Mouse (Mus musculus) skeletal muscle tissue, adult 2 months (tissue): ENCODE data around the gene Tmem232.
A peak's percentile ranks its signal among the peaks of the same experiment; 100 is the strongest.
"Not testable (repeated sequence)": the region's sequence is repeated elsewhere in the genome, so short reads cannot be mapped to it uniquely, and the experiment has no call there.

Experiments
- DNase-seq: peaks from one replicate; pipeline ENCODE4 v3.0.0-alpha.2; 2012; ENCODE audit warnings: low read depth, low spot score

The Tmem232 gene

GRCm38 (mm10) chr17:65540441-65541272, at the start of gene Tmem232:
Tmem232 (minus strand) TSS chr17:65540782.
- peak; percentile 73 for DNase-seq

GRCm38 (mm10) chr17:65586892-65587291, 46.3 kb upstream of the Tmem232 start:
- DNase-seq = no peak

- no peak for DNase-seq
Measured at GRCm38 (mm10) chr17:65581440-65581839, 40.9 kb upstream of the Tmem232 start.

GRCm38 (mm10) chr17:65579766-65580165, 39.2 kb upstream of the Tmem232 start:
- DNase-seq = no peak

GRCm38 (mm10) chr17:65575339-65575738, 34.8 kb upstream of the Tmem232 start:
- DNase-seq = no peak

- no peak for DNase-seq
Measured at GRCm38 (mm10) chr17:65574850-65575249, 34.3 kb upstream of the Tmem232 start.

GRCm38 (mm10) chr17:65571866-65572265, 31.3 kb upstream of the Tmem232 start:
- peak; percentile 17 for DNase-seq

GRCm38 (mm10) chr17:65571466-65571865, 30.9 kb upstream of the Tmem232 start:
- no peak for DNase-seq

GRCm38 (mm10) chr17:65564189-65564588, 23.6 kb upstream of the Tmem232 start:
- DNase-seq = no peak

- no peak for DNase-seq
Measured at GRCm38 (mm10) chr17:65563345-65563744, 22.8 kb upstream of the Tmem232 start.

- peak; percentile 57 for DNase-seq
Measured at GRCm38 (mm10) chr17:65562761-65563160, 22.2 kb upstream of the Tmem232 start.

GRCm38 (mm10) chr17:65561361-65562015, 20.9 kb upstream of the Tmem232 start:
- no peak for DNase-seq

GRCm38 (mm10) chr17:65559273-65559672, 18.7 kb upstream of the Tmem232 start:
- DNase-seq = no peak

- no peak for DNase-seq
Measured at GRCm38 (mm10) chr17:65558788-65559187, 18.2 kb upstream of the Tmem232 start.

GRCm38 (mm10) chr17:65558217-65558616, 17.6 kb upstream of the Tmem232 start:
- DNase-seq = no peak

- DNase-seq = no peak
Measured at GRCm38 (mm10) chr17:65557212-65557611, 16.6 kb upstream of the Tmem232 start.

- no peak for DNase-seq
Measured at GRCm38 (mm10) chr17:65556798-65557197, 16.2 kb upstream of the Tmem232 start.

GRCm38 (mm10) chr17:65552426-65552997, 11.9 kb upstream of the Tmem232 start:
- DNase-seq = no peak

- DNase-seq = no peak
Measured at GRCm38 (mm10) chr17:65550357-65550756, 9.8 kb upstream of the Tmem232 start.

- DNase-seq = no peak
Measured at GRCm38 (mm10) chr17:65548698-65549365, 8.2 kb upstream of the Tmem232 start.

GRCm38 (mm10) chr17:65546221-65546620, 5.6 kb upstream of the Tmem232 start:
- not testable (repeated sequence) for DNase-seq

- no peak for DNase-seq
Measured at GRCm38 (mm10) chr17:65536156-65536555, 4.4 kb downstream of the Tmem232 start.
